Mouse (Mus musculus): Measurements from ENCODE around the gene Gpr61.

Gpr61 gene

GRCm38 (mm10) chr3:108178756-108179715, 24.4 kb upstream of the Gpr61 start:
- DNase-seq (ENCODE audit: low spot score), result no peak

- no peak for DNase-seq (ENCODE audit: low spot score)
These were observed 20.2 kb upstream of the Gpr61 start for GRCm38 (mm10) chr3:108174672-108175531.

- DNase-seq (ENCODE audit: low spot score), result no peak
These were observed 14.5 kb upstream of the Gpr61 start for GRCm38 (mm10) chr3:108169199-108169598.

GRCm38 (mm10) chr3:108167499-108167898, 12.8 kb upstream of the Gpr61 start:
- DNase-seq (ENCODE audit: low spot score), result no peak

- no peak for DNase-seq (ENCODE audit: low spot score)
These were observed 12.0 kb upstream of the Gpr61 start for GRCm38 (mm10) chr3:108166486-108167211.

- DNase-seq (ENCODE audit: low spot score), result no peak
These were observed 11.0 kb upstream of the Gpr61 start for GRCm38 (mm10) chr3:108165532-108166315.

- peak; percentile 55 for DNase-seq (ENCODE audit: low spot score)
These were observed 10.1 kb upstream of the Gpr61 start for GRCm38 (mm10) chr3:108164807-108165206.

- no peak for DNase-seq (ENCODE audit: low spot score)
These were observed 9.4 kb upstream of the Gpr61 start for GRCm38 (mm10) chr3:108164091-108164490.

- DNase-seq (ENCODE audit: low spot score), result no peak
These were observed 3.8 kb upstream of the Gpr61 start for GRCm38 (mm10) chr3:108158383-108159037.

- no peak for DNase-seq (ENCODE audit: low spot score)
These were observed 2.4 kb downstream of the Gpr61 start for GRCm38 (mm10) chr3:108152290-108152689.

- peak; percentile 75 for DNase-seq (ENCODE audit: low spot score)
These were observed 7.1 kb downstream of the Gpr61 start for GRCm38 (mm10) chr3:108147386-108148235.

GRCm38 (mm10) chr3:108146671-108147070, 8.0 kb downstream of the Gpr61 start:
- DNase-seq (ENCODE audit: low spot score), result no peak

- DNase-seq (ENCODE audit: low spot score), result peak; percentile 81
These were observed 8.9 kb downstream of the Gpr61 start, which contains the start of gene Gnai3 for GRCm38 (mm10) chr3:108145534-108146445. Gene Gnai3 (minus strand): TSS chr3:108146146.

- DNase-seq (ENCODE audit: low spot score), result no peak
These were observed 13.9 kb downstream of the Gpr61 start for GRCm38 (mm10) chr3:108140786-108141185.

GRCm38 (mm10) chr3:108139113-108139512, 15.6 kb downstream of the Gpr61 start:
- DNase-seq (ENCODE audit: low spot score), result no peak

- no peak for DNase-seq (ENCODE audit: low spot score)
These were observed 20.0 kb downstream of the Gpr61 start for GRCm38 (mm10) chr3:108134701-108135100.

GRCm38 (mm10) chr3:108132484-108132883, 22.2 kb downstream of the Gpr61 start:
- no peak for DNase-seq (ENCODE audit: low spot score)

GRCm38 (mm10) chr3:108131821-108132220, 22.9 kb downstream of the Gpr61 start:
- no peak for DNase-seq (ENCODE audit: low spot score)

- DNase-seq (ENCODE audit: low spot score), result no peak
These were observed 23.5 kb downstream of the Gpr61 start for GRCm38 (mm10) chr3:108131216-108131615.

Data from spleen, adult 12 weeks (tissue).